Mouse (Mus musculus) heart, postnatal 0 days (tissue): ENCODE measurements around the gene Nudt8. TPM values are rescaled to one million over a fixed set of nuclear protein-coding genes. Genes with fewer than 3 reads are reported as not detected.
"Not testable (repeated sequence)": the region's sequence is repeated elsewhere in the genome, so short reads cannot be mapped to it uniquely, and the experiment has no call there.

Experiments
- ATAC-seq: fragments of 200-750 bp; cut with Nextera tagmentation; 2 replicates; pipeline ENCODE4 v1.8.0; 2017; ENCODE audit warnings: low read depth, moderate number of reproducible peaks, moderate library complexity; ENCODE audit not compliant: insufficient read depth
- DNase-seq: peaks from one replicate; pipeline ENCODE4 v3.0.0-alpha.2; 2016; ENCODE audit warnings: low spot score
- H3K27ac ChIP-seq: fragments of 300-500 bp; sonication (generic); 2 replicates; pipeline ENCODE4 v1.5.1; 2014; ENCODE audit warnings: low read depth, mild to moderate bottlenecking
- H3K27me3 ChIP-seq: fragments of 300-500 bp; sonication (generic); 2 replicates; pipeline ENCODE4 v1.6.1; 2014; ENCODE audit warnings: low read length, mixed read lengths; ENCODE audit not compliant: control insufficient read depth, insufficient read depth
- H3K36me3 ChIP-seq: fragments of 300-500 bp; sonication (generic); replicated peaks from 2 replicates; pipeline ENCODE4 v1.6.1; 2014; ENCODE audit warnings: low read length, mixed read lengths; ENCODE audit not compliant: control insufficient read depth, insufficient read depth
- H3K4me1 ChIP-seq: fragments of 300-500 bp; sonication (generic); 2 replicates; pipeline ENCODE4 v1.6.1; 2014; ENCODE audit warnings: antibody characterized with exemption; ENCODE audit not compliant: control insufficient read depth, insufficient read depth
- H3K4me2 ChIP-seq: fragments of 300-500 bp; sonication (generic); 2 replicates; pipeline ENCODE4 v1.6.1; 2014; ENCODE audit warnings: low read depth, mild to moderate bottlenecking, low read length, moderate library complexity
- H3K4me3 ChIP-seq: fragments of 300-500 bp; sonication (generic); 2 replicates; pipeline ENCODE4 v1.5.1; 2014; ENCODE audit warnings: low read depth, low read length
- H3K9ac ChIP-seq: fragments of 300-500 bp; sonication (generic); replicated peaks from 2 replicates; pipeline ENCODE4 v1.6.1; 2014; ENCODE audit warnings: low read depth, low read length, mixed read lengths
- H3K9me3 ChIP-seq: fragments of 300-500 bp; sonication (generic); replicated peaks from 2 replicates; pipeline ENCODE4 v1.6.1; 2016; ENCODE audit warnings: low read length; ENCODE audit not compliant: control insufficient read depth
- CTCF ChIP-seq: IDR thresholded peaks from 2 replicates; pipeline ENCODE4 v1.5.1; 2016; ENCODE audit warnings: antibody characterized with exemption, control low read depth, low read depth
- EP300 ChIP-seq: IDR thresholded peaks from 2 replicates; pipeline ENCODE4 v1.6.1; 2016; ENCODE audit warnings: antibody characterized with exemption, low read depth
- WGBS: fragments of 180-500 bp; shearing (Covaris S2); extraction: QIAGEN DNeasy Blood & Tissue Kit; methylation state at CpG from one replicate; pipeline ENCODE4 v1.1.7; 2014; 5-methylcytosine and 5-hydroxymethylcytosine counted together
- polyA plus RNA-seq: library from polyadenylated mRNA; unstranded; fragments of >200 nt; fragmentation: Nextera tagmentation; extraction: Ambion mirVana; gene quantifications from 2 replicates; pipeline ENCODE4 v1.2.1, GENCODE M21; 2015
- total RNA-seq: library from RNA; depleted of rRNA; stranded (reverse); fragments of >200 nt; gene quantifications from 2 replicates; pipeline ENCODE4 v1.2.3, GENCODE M21; 2014; ENCODE audit warnings: low replicate concordance

Gene Nudt8
- total and polyA plus RNA-seq, 2 experiments from 2014 or later = 131 to 175 TPM

DNA sequence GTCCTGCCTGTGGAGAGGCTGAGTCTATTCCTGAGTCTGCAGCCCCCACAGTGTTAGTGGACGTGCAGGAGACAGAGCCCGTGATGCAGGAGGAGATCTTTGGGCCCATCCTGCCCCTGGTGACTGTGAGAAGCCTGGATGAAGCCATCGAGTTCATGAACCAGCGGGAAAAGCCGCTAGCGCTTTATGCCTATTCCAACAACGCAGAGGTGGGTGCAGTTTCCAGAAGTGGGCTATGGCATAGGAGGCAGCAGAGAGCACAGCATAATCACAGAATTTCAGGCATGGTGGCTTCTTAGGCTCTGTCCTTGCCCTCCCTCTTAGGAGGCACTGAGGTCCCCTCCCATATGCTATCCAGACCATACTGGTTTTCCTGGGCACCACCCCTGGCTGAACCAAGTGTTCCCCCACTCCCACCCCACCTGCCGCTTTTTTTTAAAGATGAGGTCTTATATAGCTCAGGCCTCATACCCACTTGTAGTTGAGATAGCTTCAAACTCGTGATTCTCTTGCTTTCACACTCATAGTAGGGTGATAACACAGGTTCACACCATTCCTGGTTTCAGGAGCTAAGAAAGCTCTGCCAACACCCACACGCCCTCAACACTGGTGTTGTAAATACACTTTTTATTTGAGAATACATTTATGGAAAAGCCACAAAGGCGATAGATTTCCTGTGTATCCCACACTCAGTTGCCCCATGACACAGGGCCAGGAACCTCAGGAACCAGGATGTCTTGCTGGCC lies 33.9 kb upstream of the Nudt8 start:
- H3K4me2 ChIP-seq = no peak overlapping the region
- DNase-seq (no peak), ATAC-seq (no peak; the same call in 1 of the 2 replicates)
- no peaks in the 10 kb centered on the region for H3K9me3 ChIP-seq
- H3K4me3 ChIP-seq = no peak overlapping the region
- no peak overlapping the region for H3K27ac ChIP-seq
- H3K9ac ChIP-seq = no peak overlapping the region
- TF ChIP-seq CTCF (peak; percentile 30), EP300 (no peak)
- H3K4me1 ChIP-seq = no peaks in the 10 kb centered on the region
- H3K27me3 ChIP-seq = no peaks in the 10 kb centered on the region
- no peaks in the 10 kb centered on the region for H3K36me3 ChIP-seq
- WGBS = 57% methylated on average over 11 of the region's 11 CpGs

DNA sequence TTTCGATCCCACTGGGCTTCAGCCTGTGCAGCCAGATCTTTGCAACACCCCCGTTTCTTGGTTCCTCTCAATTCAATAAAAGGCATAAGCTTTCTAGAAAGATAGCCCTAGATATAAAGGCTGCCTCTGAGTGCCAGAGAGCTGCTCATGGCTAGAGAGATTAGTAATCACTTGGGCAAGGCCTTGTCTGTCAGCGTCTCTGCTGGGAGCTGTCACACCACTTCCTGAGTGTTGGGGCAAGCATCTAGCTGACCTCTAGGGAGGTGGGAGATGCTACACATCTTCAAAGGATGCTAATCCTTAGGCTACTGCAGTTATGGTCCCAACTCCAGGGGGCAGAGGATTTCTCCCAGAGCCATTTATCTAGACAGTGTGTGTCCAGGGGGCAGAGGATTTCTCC lies 33.1 kb upstream of the Nudt8 start:
- WGBS = 41% methylated on average over 3 of the region's 3 CpGs
- Histone ChIP-seq H3K27ac (no peak overlapping the region), H3K27me3 (no peaks in the 10 kb centered on the region), H3K36me3 (no peaks in the 10 kb centered on the region), H3K4me1 (no peaks in the 10 kb centered on the region), H3K4me3 (no peak overlapping the region), H3K9me3 (no peaks in the 10 kb centered on the region), H3K4me2 (no peak overlapping the region), H3K9ac (no peak overlapping the region)
- ATAC-seq = no peak
- TF ChIP-seq CTCF (no peak), EP300 (no peak)
- no peak for DNase-seq

GRCm38 (mm10) chr19:3972229-3972628 lies 28.2 kb upstream of the Nudt8 start, which contains the start of gene Aldh3b2:
Aldh3b2 (plus strand) TSS chr19:3972328.
- H3K4me2 ChIP-seq = no peak within 1 kb of the TSS
- TF ChIP-seq CTCF (no peak), EP300 (no peak)
- no peaks in the 10 kb centered on the region for H3K27me3 ChIP-seq
- no peak for DNase-seq
- no peak for ATAC-seq
- no peak within 1 kb of the TSS for H3K4me3 ChIP-seq
- 51% methylated on average over 7 of the region's 9 CpGs for WGBS
- H3K36me3 ChIP-seq = no peaks in the 10 kb centered on the region
- no peaks in the 10 kb centered on the region for H3K4me1 ChIP-seq
- no peaks in the 10 kb centered on the region for H3K9me3 ChIP-seq
- no peak within 1 kb of the TSS for H3K27ac ChIP-seq
- no peak within 1 kb of the TSS for H3K9ac ChIP-seq

GRCm38 (mm10) chr19:3974608-3975007 lies 25.8 kb upstream of the Nudt8 start:
- not testable (repeated sequence) for H3K9me3 ChIP-seq, H3K27me3 ChIP-seq, ATAC-seq, H3K27ac ChIP-seq, H3K36me3 ChIP-seq, DNase-seq, H3K4me2 ChIP-seq, H3K9ac ChIP-seq, H3K4me3 ChIP-seq, H3K4me1 ChIP-seq
- WGBS = 63% methylated on average over 6 of the region's 6 CpGs

GRCm38 (mm10) chr19:3975866-3976265 lies 24.5 kb upstream of the Nudt8 start:
- Histone ChIP-seq H3K4me1 (0 out of 2 replicates have a peak, but pooled peaks cover 2% of the 10 kb centered on the region), H3K36me3 (no peaks in the 10 kb centered on the region), H3K9me3 (no peaks in the 10 kb centered on the region), H3K9ac (no peak overlapping the region), H3K4me3 (no peak overlapping the region), H3K4me2 (no peak overlapping the region), H3K27me3 (no peaks in the 10 kb centered on the region), H3K27ac (no peak overlapping the region)
- ATAC-seq = no peak
- TF ChIP-seq CTCF = no peak
- no peak for TF ChIP-seq EP300
- DNase-seq = no peak
- 67% methylated on average over 2 of the region's 2 CpGs for WGBS

DNA sequence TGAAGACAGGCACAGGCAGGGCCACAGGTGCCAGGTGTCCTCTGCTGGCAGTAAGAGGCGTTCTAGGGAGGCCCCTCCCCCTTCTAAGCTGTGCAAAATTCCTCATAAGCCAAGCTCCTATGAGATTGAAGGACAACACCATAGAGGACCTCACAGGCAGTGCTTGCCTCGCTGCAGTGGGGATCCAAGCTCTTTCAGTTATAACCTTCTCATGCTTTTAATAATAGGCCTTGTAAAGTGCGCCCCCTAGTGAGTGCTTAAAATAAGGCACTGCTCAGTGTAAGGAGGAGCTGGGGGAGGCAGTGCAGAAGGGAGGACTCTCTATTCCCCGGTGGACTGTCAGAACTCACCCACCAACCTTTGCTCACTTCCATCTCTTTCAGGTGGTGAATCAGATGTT lies 20.1 kb upstream of the Nudt8 start:
- peak; percentile 81 for ATAC-seq
- Histone ChIP-seq H3K4me2 (no peak overlapping the region), H3K27me3 (no peaks in the 10 kb centered on the region), H3K27ac (no peak overlapping the region), H3K9me3 (no peaks in the 10 kb centered on the region), H3K36me3 (no peaks in the 10 kb centered on the region), H3K4me3 (no peak overlapping the region), H3K9ac (no peak overlapping the region), H3K4me1 (peaks cover 8% of the 10 kb centered on the region)
- TF ChIP-seq CTCF (peak; percentile 95), EP300 (no peak)
- 9% methylated on average over 4 of the region's 4 CpGs for WGBS
- DNase-seq = peak; percentile 81
